Mouse (Mus musculus) stomach, embryonic 15.5 days (tissue): ENCODE measurements around the gene Taf6l. TPM values are rescaled to one million over a fixed set of nuclear protein-coding genes. Genes with fewer than 3 reads are reported as not detected.

Experiments
- ATAC-seq: fragments of 200-750 bp; cut with Nextera tagmentation; 2 replicates; pipeline ENCODE4 v1.8.0; 2017; ENCODE audit warnings: low read depth, moderate number of reproducible peaks, moderate TSS enrichment; ENCODE audit not compliant: insufficient read depth, low FRiP score
- H3K27ac ChIP-seq: fragments of 300-500 bp; sonication (generic); 2 replicates; pipeline ENCODE4 v1.5.1; 2015; ENCODE audit warnings: mild to moderate bottlenecking, inconsistent platforms
- H3K27me3 ChIP-seq: fragments of 300-500 bp; sonication (generic); replicated peaks from 2 replicates; pipeline ENCODE4 v1.6.1; 2015; ENCODE audit warnings: inconsistent platforms
- H3K36me3 ChIP-seq: fragments of 300-500 bp; sonication (generic); 2 replicates; pipeline ENCODE4 v1.6.1; 2015; ENCODE audit warnings: inconsistent platforms
- H3K4me1 ChIP-seq: fragments of 300-500 bp; sonication (generic); 2 replicates; pipeline ENCODE4 v1.6.1; 2015; ENCODE audit warnings: inconsistent platforms
- H3K4me2 ChIP-seq: fragments of 300-500 bp; sonication (generic); 2 replicates; pipeline ENCODE4 v1.6.1; 2015; ENCODE audit warnings: mild to moderate bottlenecking, inconsistent platforms
- H3K4me3 ChIP-seq: fragments of 300-500 bp; sonication (generic); replicated peaks from 2 replicates; pipeline ENCODE4 v1.5.1; 2015; ENCODE audit warnings: inconsistent platforms
- H3K9ac ChIP-seq: fragments of 300-500 bp; sonication (generic); 2 replicates; pipeline ENCODE4 v1.6.1; 2015; ENCODE audit warnings: inconsistent platforms
- H3K9me3 ChIP-seq: fragments of 300-500 bp; sonication (generic); 2 replicates; pipeline ENCODE4 v1.6.1; 2016; ENCODE audit warnings: inconsistent platforms
- whole genome bisulfite sequencing: fragments of 180-500 bp; shearing (Covaris S2); methylation state at CpG from one replicate; pipeline ENCODE4 v1.1.7; 2015; 5-methylcytosine and 5-hydroxymethylcytosine counted together
- polyA plus RNA-seq: library from polyadenylated mRNA; unstranded; fragments of >200 nt; fragmentation: Nextera tagmentation; extraction: Ambion mirVana; gene quantifications from 2 replicates; pipeline ENCODE4 v1.2.1, GENCODE M21; 2015

Gene Taf6l
- polyA plus RNA-seq, 1 experiment from 2014 or later, result 26.3 TPM

- H3K4me3 ChIP-seq, result peak overlapping the region; percentile 93
- H3K9ac ChIP-seq, result peak overlapping the region; percentile 60
- H3K27ac ChIP-seq, result peak overlapping the region; percentile 100
- peaks cover 20% of the 10 kb centered on the region; the same call in 1 of the 2 replicates for H3K36me3 ChIP-seq
- peak overlapping the region; percentile 74 for H3K4me2 ChIP-seq
- ATAC-seq, result no peak
- peaks cover 29% of the 10 kb centered on the region; the same call in 1 of the 2 replicates for H3K4me1 ChIP-seq
- no peaks in the 10 kb centered on the region for H3K27me3 ChIP-seq
- no peaks in the 10 kb centered on the region for H3K9me3 ChIP-seq
- WGBS, result 18% methylated on average over 14 of the region's 14 CpGs
These were observed 32.1 kb upstream of the Taf6l start for GRCm38 (mm10) chr19:8818301-8818798.

- Histone ChIP-seq H3K4me2 (0 out of 2 replicates have a peak overlapping the region, but pooled peaks have one; percentile 17), H3K4me3 (no peak overlapping the region), H3K27me3 (no peaks in the 10 kb centered on the region), H3K36me3 (peaks cover 28% of the 10 kb centered on the region; the same call in 1 of the 2 replicates), H3K9me3 (no peaks in the 10 kb centered on the region), H3K9ac (no peak overlapping the region), H3K27ac (no peak overlapping the region), H3K4me1 (peaks cover 22% of the 10 kb centered on the region; the same call in 1 of the 2 replicates)
- ATAC-seq, result no peak
- 74% methylated on average over 3 of the region's 3 CpGs for WGBS
These were observed 30.8 kb upstream of the Taf6l start for GRCm38 (mm10) chr19:8817001-8817400.

- H3K4me2 ChIP-seq, result no peak overlapping the region
These were observed 29.6 kb upstream of the Taf6l start for GRCm38 (mm10) chr19:8815812-8816211.

GRCm38 (mm10) chr19:8806810-8807209, 20.6 kb upstream of the Taf6l start:
- H3K9ac ChIP-seq, result no peak overlapping the region
- H3K36me3 ChIP-seq, result peaks cover 26% of the 10 kb centered on the region; the same call in 1 of the 2 replicates
- WGBS, result 90% methylated on average over 5 of the region's 5 CpGs
- no peaks in the 10 kb centered on the region for H3K9me3 ChIP-seq
- H3K27me3 ChIP-seq, result no peaks in the 10 kb centered on the region
- no peak for ATAC-seq
- H3K27ac ChIP-seq, result no peak overlapping the region
- H3K4me2 ChIP-seq, result no peak overlapping the region
- H3K4me3 ChIP-seq, result no peak overlapping the region
- H3K4me1 ChIP-seq, result peaks cover 14% of the 10 kb centered on the region

More at GRCm38 (mm10) chr19:8815812-8816211, 29.6 kb upstream of the Taf6l start:
- no peak overlapping the region for H3K27ac ChIP-seq
- no peak overlapping the region for H3K4me3 ChIP-seq
- H3K4me1 ChIP-seq, result peaks cover 21% of the 10 kb centered on the region; the same call in 1 of the 2 replicates
- no peaks in the 10 kb centered on the region for H3K27me3 ChIP-seq
- WGBS, result 67% methylated on average over 11 of the region's 11 CpGs
- no peak for ATAC-seq
- H3K36me3 ChIP-seq, result peaks cover 33% of the 10 kb centered on the region; the same call in 1 of the 2 replicates
- H3K9me3 ChIP-seq, result no peaks in the 10 kb centered on the region
- no peak overlapping the region for H3K9ac ChIP-seq

GRCm38 (mm10) chr19:8803879-8804660, 17.9 kb upstream of the Taf6l start:
- H3K9me3 ChIP-seq, result no peaks in the 10 kb centered on the region
- no peak overlapping the region for H3K27ac ChIP-seq
- peaks cover 17% of the 10 kb centered on the region for H3K4me1 ChIP-seq
- WGBS, result 85% methylated on average over 11 of the region's 11 CpGs
- H3K4me3 ChIP-seq, result no peak overlapping the region
- peaks cover 14% of the 10 kb centered on the region; the same call in 1 of the 2 replicates for H3K36me3 ChIP-seq
- no peaks in the 10 kb centered on the region for H3K27me3 ChIP-seq
- H3K4me2 ChIP-seq, result no peak overlapping the region
- no peak for ATAC-seq
- no peak overlapping the region for H3K9ac ChIP-seq

- Histone ChIP-seq H3K27ac (peak overlapping the region; percentile 92), H3K9ac (no peak overlapping the region), H3K4me3 (peak overlapping the region; percentile 70; the same call in 1 of the 2 replicates), H3K27me3 (no peaks in the 10 kb centered on the region), H3K36me3 (peaks cover 14% of the 10 kb centered on the region; the same call in 1 of the 2 replicates), H3K9me3 (no peaks in the 10 kb centered on the region), H3K4me1 (peaks cover 17% of the 10 kb centered on the region), H3K4me2 (peak overlapping the region; percentile 73)
- ATAC-seq, result no peak
- 86% methylated on average over 9 of the region's 9 CpGs for WGBS
These were observed 17.1 kb upstream of the Taf6l start for GRCm38 (mm10) chr19:8803204-8803780.

- under 1% methylated on average over 30 of the region's 30 CpGs for WGBS
- Histone ChIP-seq H3K27ac (peak within 1 kb of the TSS; percentile 92), H3K27me3 (no peaks in the 10 kb centered on the region), H3K9ac (no peak within 1 kb of the TSS; the same call in 1 of the 2 replicates), H3K9me3 (no peaks in the 10 kb centered on the region), H3K4me1 (peaks cover 17% of the 10 kb centered on the region), H3K4me3 (peak within 1 kb of the TSS; percentile 70), H3K4me2 (peak within 1 kb of the TSS; percentile 73), H3K36me3 (peaks cover 6% of the 10 kb centered on the region; the same call in 1 of the 2 replicates)
- ATAC-seq, result peak; percentile 98
These were observed 16.1 kb upstream of the Taf6l start, which contains the start of gene Zbtb3 for GRCm38 (mm10) chr19:8802130-8802821. Gene Zbtb3 (plus strand): TSS chr19:8802555.

GRCm38 (mm10) chr19:8798947-8799315, 12.7 kb upstream of the Taf6l start:
- Histone ChIP-seq H3K27ac (no peak overlapping the region; the same call in 1 of the 2 replicates), H3K9ac (no peak overlapping the region), H3K4me2 (peak overlapping the region; percentile 66), H3K4me1 (peaks cover 19% of the 10 kb centered on the region), H3K27me3 (no peaks in the 10 kb centered on the region), H3K9me3 (no peaks in the 10 kb centered on the region), H3K36me3 (peaks cover 12% of the 10 kb centered on the region), H3K4me3 (peak overlapping the region; percentile 72)
- ATAC-seq, result no peak

- Histone ChIP-seq H3K9me3 (no peaks in the 10 kb centered on the region), H3K9ac (peak within 1 kb of the TSS; percentile 73), H3K4me3 (peak within 1 kb of the TSS; percentile 72), H3K36me3 (peaks cover 17% of the 10 kb centered on the region), H3K27ac (peak within 1 kb of the TSS; percentile 72; the same call in 1 of the 2 replicates), H3K4me2 (peak within 1 kb of the TSS; percentile 66), H3K4me1 (peaks cover 15% of the 10 kb centered on the region), H3K27me3 (no peaks in the 10 kb centered on the region)
- ATAC-seq, result peak; percentile 79
- 1% methylated on average over 25 of the region's 25 CpGs for WGBS
These were observed 12.2 kb upstream of the Taf6l start, which contains the start of gene Polr2g for GRCm38 (mm10) chr19:8798264-8798946. Gene Polr2g (minus strand): TSS chr19:8798577.

GRCm38 (mm10) chr19:8790171-8790570, 4.0 kb upstream of the Taf6l start:
- Histone ChIP-seq H3K9me3 (no peaks in the 10 kb centered on the region), H3K4me2 (no peak overlapping the region), H3K9ac (no peak overlapping the region), H3K4me1 (no peaks in the 10 kb centered on the region), H3K27me3 (no peaks in the 10 kb centered on the region), H3K27ac (no peak overlapping the region), H3K36me3 (peaks cover 28% of the 10 kb centered on the region), H3K4me3 (no peak overlapping the region)
- no peak for ATAC-seq
- 82% methylated on average over 7 of the region's 7 CpGs for WGBS

GRCm38 (mm10) chr19:8789171-8789570, 3.0 kb upstream of the Taf6l start:
- Histone ChIP-seq H3K27ac (no peak overlapping the region), H3K9ac (no peak overlapping the region), H3K4me2 (no peak overlapping the region), H3K36me3 (peaks cover 19% of the 10 kb centered on the region), H3K9me3 (no peaks in the 10 kb centered on the region), H3K4me1 (no peaks in the 10 kb centered on the region), H3K27me3 (no peaks in the 10 kb centered on the region), H3K4me3 (no peak overlapping the region)
- WGBS, result 25% methylated on average over 1 of the region's 1 CpGs
- ATAC-seq, result no peak
